Mouse (Mus musculus) E14TG2a.4 (cell line): ENCODE data around the gene Bcam.

ENCODE experiments used
- CTCF ChIP-seq: conservative IDR thresholded peaks from 2 replicates; pipeline ENCODE4 v1.5.1; 2014; ENCODE audit warnings: low read length
- NANOG ChIP-seq: IDR thresholded peaks from 2 replicates; pipeline ENCODE4 v1.6.1; 2014; ENCODE audit warnings: borderline replicate concordance, low read length, mixed read lengths

- TF ChIP-seq CTCF (no peak), NANOG (no peak)
Observed at GRCm38 (mm10) chr7:19747420-19748218, 23.2 kb downstream of the Bcam start.
